Mouse (Mus musculus) ovary, postnatal 14 days (tissue): ENCODE measurements at regions not wholly inside any gene's neighbourhood (a gene's known extent, or its start where the extent isn't known, plus 50 kb on each side); places are given as distances from the start of the nearest gene placed in this dataset.

ENCODE experiments used
- DNase-seq: peaks from one replicate; pipeline ENCODE4 v3.0.0; 2022; ENCODE audit warnings: low spot score

DNA sequence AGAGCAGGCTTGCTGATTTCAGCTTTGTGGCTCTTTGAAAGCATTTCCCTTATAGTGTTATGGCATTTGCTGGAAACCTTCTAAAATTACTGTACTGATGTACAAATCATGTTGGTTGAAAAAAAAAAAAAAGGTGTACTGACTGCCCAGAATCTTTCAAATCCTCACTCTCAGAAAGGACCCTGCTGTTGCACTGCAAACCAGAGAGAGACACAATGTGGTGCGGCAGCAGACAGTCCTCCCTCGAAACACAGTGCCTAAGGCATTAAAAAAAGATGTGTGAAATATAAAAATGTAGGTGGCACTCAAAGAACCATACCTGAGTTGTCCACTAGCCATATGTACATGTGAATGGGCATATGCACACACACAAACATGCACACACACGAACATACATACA lies 128.3 kb downstream of the Actr3 start:
- no peak for DNase-seq

DNA sequence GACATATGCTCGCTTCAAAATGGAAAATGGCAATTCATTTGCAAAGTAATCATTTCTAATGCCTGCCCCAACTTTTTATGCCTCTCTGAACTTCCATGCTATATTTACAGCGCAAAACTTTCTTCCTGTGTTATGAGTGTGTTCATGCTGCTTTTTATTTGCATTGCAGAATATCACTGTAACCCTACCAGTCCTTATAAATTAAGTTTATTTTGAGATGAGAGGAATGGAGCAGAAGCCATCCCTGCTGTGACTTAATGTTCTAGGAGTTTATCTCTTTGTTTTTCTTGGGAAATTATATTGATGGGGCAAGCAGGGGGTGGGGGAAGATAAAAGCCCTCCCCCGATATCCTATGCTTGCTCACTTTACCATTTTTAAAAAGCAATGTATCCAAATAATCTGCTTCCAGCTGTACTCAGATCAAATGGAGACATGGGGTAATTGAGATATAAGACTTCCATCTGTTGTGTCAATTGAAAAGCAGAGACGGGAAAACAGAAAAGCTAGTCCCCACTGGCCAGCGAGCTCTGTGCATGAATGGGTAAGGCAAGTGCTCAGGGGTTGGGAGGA lies 136.9 kb downstream of the Actr3 start:
- no peak for DNase-seq

DNA sequence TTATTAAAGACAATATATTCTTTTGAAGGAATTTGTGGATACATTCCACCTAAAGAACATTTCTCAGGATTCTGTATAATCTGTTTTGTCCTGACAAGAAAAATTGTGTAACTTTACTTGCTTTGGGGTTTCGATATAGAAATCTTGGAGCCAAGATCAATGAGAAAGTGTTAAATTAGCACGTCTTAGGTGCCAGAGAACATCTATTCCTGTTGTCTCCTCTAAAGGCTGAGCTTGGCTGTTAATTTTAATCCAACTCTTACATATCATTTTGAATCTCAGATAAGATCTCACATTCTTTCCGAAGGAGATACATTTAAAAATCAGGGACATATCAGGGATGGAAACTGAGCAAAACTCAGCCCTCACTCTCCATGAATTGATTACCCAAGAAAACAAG lies 139.9 kb downstream of the Actr3 start:
- DNase-seq = no peak

DNA sequence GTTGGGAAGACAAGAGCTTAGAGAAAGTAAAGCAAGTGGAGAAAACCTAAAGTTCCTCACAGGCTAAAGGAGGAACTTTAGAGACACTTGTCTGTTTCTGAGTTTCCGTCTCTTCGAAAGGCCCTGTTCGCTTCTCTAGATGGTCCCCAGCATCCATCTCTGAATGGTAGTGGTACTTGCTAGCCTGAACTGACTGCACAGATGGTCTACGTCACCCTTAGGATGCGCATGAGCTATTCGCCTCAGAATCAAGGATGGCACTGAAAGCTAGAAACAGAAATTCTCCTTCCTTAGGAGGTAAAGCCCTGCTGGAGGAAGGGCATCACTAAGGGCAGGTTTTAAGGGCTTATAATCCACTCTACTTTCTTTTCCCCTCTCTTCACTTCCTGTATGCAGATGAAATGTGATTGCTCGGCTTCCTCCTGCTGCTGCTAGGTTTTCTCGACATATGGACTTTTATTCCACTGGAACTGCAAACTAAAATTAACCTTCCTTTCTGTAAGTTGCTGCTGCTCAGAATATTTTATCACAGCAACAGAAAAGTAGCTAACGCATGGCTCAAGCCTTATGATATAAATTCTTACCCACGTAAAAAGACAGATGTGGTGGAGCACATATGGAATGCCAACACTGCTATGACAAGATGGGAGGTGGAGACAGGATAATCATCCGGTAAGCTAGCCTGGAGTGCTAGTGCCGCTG lies 145.1 kb downstream of the Actr3 start:
- DNase-seq = no peak

DNA sequence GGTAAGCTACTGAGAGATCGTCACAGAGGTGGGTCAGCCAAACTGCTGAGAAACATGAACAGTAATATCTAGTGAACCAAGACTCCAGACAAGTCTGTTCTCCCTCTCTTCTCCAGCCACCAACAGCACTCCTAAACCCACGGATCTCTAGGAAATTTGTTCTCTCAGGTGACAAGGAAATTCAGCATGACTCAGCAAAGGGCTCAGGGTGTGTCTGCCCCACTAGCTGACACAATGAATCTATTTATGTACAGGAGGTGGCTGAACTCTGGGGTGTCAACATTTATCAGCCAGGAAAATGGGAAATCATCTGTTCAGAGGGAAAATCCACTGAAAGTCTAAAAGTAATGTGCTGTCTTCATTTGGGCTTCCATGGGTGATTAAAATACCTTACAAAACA lies 149.2 kb downstream of the Actr3 start:
- DNase-seq = no peak

DNA sequence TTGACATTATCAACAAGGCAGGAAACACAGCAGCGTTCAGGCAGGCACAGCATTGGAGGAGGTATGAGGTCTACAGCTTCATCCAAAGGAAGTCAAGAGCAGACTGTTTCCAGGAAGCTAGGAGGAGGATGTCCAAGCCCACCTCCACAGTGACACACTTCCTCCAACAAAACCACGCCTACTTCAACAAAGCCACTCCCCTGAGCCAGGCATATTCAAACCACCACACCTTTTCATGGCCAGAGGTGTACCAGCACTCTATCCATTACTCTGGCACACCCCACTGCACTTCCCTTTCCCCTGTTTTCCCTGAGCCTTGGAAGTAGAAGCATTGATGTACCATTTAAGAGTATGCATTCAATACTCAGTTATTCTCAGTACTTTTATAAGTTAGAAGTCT lies 150.8 kb downstream of the Actr3 start:
- DNase-seq = no peak

DNA sequence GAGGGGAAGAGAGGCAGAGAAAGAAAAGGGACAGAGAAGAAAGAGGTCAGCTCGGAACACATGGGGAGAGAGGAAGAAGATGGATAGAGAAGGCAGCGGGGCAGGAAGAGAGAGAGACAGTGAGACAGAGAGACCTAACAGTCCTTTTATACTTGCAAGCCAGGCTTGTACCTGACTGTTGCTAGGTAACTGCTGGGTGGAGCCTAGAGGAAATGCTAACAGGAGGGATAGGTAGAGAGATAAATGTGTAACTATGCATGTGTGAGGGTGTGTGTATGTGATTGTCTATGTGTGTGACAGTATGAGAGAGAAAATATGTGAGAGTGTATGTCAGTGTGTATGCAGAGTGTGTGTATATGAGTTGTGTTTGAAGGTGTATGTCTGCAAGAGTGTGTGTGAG lies 161.8 kb downstream of the Actr3 start:
- no peak for DNase-seq

DNA sequence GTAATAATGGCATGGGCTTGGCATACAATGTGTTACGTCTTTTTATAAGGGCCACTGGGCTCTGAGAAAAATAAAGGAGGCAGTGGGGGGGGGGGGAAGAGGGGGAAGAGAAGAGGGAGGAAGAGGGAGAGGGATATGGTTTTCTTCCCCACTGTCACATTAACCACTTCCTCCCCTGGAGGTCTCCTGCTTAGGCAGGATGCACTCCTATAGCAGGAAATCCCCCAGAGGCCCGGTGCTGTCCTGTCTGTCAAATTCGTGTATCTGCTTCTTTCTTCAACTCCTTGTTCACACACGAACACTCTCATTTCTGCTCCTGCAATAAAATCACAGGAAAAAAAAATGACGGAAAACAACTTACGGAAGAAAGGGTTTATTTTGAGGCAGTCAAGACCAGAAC lies 171.8 kb downstream of the Actr3 start:
- no peak for DNase-seq

DNA sequence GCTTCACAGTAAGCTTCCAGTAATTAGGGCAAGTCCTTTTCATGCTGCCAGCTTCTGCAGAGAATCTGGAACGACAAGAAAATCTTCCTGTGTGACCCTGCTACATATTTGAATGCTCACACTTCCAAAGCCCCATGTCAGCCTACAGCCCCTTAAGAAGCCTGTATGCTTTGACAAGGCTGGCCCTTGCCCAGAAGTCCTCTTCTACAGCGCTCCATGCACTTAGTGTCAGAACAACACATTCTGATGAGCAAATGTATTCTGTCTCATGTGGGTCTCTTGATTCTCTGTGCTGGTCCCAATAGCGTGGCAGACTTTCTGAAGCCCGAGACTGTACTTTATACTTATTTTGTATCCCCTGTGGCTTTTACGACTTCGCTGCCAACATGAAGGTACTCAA lies 172.5 kb downstream of the Actr3 start:
- no peak for DNase-seq

DNA sequence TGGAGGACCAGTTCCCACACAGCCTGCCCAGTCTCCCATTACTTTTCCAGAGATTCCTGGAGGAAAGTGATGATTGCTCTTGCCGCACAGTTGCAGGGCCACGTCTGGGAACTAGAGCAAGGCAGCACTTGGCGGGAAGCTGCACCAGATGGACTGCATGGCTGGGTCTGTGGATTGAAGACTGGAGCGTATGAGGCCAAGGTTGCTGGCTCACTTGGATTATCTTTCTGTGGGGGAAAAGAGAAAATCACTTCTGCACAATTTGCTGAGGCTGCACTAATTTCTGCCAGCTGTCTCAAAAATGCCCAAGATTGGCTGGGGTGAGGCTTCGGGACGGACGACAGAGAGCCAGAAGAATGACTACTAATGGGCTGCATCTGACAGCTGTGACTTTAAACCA lies 193.2 kb downstream of the Actr3 start:
- no peak for DNase-seq

DNA sequence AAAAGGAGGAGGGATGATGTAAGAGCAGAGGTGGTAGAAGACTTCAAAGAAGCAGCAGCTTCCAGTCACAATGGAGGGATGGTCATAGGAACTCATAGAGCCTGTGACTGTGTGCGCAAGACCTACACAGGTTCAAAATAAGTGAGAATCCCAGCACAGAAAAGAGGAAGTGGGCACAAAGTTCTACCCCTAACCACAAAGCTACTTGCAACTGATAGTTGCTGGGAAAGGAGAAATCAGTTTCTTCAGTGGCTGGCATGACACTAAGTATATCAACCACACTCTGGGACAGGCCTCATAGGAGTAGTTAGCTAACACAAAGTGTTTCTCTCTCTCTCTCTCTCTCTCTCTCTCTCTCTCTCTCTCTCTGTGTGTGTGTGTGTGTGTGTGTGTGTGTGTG lies 193.8 kb downstream of the Actr3 start:
- DNase-seq = no peak

DNA sequence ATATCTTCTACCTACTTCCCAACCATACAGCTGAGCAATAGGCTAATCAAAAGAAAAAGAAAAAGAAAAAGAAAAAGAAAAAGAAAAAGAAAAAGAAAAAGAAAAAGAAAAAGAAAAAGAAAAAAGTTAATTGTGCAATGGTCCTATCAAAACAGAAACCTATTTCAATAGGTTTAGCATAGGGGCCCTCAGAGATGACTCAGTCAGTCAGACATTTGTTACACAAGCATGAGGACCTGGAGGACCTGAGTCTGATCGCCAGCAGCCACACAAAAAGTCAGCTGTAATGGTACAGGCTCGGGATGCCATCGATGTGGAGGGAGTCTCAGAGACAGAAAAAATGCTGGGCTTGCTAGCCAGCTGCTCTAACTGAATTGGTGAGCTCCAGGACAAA lies 197.9 kb downstream of the Actr3 start:
- DNase-seq = no peak

DNA sequence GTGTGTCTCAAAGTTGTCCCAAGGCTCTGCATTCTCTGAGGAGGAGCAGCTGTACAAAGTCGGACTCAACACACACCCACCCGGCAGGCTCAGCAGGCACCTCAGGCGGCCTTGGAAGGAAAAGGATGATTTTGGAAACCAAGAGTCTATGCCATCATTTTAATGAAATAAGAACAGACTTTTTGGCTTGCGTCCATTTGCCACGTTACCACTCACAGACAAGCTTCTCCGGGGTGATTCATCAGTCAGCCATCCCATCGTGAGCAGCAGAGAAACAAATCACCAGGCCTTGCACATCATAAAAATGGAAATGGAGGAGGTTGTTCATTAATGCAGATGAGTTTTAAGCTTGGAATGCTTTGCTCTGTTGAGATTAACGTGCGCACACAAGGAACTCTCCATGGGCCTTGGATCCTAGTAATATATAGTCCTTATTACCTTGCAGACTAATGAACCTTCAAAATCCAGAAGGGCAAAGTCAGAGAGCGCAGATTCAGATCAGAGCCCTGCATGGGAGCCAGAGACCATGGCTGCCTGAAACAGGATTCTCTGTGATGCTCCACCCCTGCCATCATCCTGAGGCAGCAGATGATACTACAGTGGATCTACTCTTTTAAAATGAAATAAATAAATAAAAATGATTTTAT lies 198.5 kb downstream of the Actr3 start:
- DNase-seq = no peak

DNA sequence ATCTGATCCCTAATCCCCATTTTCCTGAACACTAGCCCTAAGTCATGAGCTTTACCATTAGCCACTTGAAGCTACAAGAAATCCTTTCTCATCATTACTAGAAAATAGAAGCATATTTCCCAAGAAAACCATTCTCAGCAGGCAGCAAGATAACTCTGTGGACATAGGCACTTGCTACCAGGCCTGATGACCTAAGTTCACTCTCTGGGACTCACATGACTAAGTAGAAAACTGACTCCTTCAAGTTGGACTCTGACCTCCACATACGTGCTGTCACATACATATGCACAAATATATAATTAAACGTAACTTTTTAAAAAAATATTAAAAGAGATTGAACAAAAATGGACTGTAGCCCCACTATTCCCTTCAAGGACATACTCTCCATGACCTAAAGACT lies 200.8 kb downstream of the Actr3 start:
- DNase-seq = no peak

DNA sequence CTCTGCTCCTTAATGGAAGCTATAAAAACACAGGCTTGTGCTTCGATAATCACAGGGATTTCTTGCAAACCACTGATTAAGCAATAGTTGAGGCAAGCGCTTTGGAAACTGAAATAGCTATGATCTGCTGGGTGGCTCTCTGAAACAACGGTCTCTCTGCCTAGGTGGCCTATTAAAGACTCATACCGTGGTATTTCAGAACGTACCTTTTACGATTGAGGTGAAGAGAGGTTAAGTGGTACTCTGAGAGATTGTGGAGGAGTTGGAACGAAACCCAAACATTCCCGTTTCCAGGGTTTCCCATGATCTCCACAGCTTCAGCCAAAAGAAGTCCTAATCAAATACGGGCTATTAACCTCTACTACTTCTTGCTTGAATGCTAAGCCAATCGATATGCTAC lies 212.2 kb downstream of the Actr3 start:
- no peak for DNase-seq

DNA sequence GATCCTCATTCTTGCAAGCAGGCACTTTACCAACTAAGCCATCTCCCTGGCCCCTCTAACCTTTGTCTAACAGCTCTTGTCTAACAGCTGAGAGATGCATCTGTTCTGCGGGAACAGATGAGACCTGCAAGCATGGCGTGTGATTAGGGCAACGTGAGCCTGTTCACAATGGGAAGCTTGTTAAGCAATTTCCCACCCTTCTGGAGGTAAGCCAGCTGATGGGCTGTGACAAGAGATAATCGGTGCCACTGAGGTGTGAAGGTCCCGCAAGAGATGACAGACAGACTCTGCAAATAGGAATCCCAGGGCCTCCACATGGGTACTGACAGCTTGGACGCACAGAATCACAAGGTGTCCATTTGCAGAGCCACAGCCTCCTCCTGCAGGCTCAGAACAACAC lies 219.3 kb downstream of the Actr3 start:
- no peak for DNase-seq

DNA sequence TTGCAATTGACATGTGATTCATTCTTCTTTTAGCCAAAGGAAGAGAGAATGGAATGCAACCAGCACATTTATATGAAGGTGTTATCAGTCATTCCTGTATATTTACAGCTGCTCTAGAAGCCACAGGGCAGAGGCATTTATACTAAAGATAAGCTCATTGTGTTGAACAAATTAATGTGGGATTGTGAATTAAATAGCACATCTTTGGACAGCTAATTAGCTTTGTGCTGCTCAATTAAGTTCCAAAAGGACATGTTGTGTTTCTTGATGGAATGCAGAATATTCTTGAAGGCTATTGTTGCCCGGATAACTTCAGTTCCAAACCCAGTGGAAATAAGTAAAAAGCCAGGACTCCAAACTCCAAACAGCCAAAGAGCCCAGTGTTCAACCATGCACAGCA lies 248.4 kb downstream of the Actr3 start:
- no peak for DNase-seq

DNA sequence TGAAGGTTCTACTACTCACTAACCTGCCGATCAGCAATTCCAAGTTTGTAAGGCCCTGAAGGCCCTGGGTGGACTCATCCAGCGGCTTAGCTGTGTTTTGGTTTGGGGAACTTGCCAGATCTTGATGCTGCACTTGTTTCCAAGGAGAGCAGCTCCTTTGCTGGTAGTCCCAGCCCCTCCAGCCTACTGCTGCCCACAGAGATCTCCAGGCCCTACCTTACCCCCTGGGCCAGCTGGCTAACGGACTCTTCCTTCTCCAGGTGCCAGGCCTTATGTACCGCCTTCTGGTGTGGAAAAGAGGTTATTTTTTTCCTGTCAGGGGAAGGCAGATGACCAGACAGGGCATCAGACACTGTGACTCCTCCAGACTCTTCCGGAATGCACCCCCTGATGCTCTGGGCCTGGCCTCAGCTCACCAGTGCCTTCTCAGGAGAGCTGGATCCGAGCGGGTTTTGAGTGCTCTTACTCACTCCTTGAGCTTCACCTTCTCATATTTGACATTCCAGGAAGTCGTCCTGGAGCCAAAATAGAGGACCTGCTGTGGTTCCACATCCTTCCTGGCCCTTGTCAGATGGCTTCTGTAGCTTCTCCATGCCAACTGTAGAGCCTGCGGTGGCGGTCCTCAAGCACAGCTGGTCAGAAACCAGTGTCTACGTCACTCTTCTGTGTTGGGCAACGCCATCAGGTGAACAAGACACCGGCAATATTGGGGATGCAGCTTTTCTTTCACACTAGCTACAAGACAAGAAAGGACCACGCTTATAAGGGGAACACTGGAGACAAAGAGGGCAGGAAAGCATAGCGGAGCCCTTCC lies 259.2 kb downstream of the Actr3 start:
- DNase-seq = no peak

DNA sequence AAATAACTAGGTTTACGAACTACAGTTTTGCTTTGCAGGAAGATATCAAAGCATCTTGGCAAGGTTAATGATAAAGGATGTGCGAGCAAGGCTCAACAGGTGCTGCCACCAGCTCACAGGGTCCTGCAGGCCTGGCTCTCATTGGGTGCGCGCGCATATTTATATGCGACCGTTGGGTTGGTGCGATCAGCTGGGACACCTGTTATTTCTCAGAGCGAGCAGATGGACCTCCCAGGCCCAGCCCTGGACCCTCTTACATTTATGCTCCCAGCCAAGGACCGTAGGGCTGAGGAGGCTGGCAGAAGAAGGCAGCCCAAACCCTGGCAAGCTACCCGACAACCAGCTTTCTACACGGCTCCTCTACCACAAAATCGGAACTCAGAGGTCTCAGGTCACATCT lies 260.8 kb downstream of the Actr3 start:
- DNase-seq = no peak

DNA sequence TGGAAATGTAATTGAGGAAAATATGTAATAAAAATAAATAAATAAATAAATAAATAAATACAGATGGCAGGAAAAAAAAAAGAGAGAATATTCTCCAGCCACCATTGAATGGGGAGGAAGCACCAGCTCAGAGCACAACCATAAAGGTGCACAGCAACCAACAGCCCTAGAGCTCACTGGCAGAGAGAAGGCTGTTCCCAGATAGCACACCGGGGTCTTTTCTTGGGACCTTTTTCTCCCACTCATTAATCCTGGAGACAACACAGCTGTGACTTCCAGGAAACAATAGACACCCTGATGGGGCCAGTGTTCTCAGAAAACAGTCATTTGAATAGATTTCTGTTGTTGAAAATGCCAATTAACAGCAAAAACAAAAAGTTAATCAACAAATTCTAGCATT lies 263.1 kb downstream of the Actr3 start:
- DNase-seq = no peak

DNA sequence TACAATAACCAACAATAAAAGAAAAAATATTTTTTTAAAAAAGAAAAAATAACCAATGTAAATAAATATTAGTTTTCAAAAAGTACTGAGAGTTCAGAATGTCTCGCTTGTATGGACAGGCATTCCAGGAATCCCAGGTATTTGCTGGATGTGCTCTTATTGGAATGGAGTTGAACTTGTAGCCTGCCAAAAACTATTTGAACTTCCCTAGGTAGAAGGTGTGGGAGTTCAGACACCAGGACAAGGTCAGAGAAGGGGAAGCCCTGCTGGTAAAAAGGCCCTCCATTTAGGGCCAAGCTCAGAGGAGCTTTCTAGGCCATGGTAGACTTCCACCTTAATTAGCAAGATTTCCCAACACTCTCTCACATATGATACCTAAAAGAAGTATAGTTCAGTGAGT lies 270.3 kb downstream of the Actr3 start:
- no peak for DNase-seq

DNA sequence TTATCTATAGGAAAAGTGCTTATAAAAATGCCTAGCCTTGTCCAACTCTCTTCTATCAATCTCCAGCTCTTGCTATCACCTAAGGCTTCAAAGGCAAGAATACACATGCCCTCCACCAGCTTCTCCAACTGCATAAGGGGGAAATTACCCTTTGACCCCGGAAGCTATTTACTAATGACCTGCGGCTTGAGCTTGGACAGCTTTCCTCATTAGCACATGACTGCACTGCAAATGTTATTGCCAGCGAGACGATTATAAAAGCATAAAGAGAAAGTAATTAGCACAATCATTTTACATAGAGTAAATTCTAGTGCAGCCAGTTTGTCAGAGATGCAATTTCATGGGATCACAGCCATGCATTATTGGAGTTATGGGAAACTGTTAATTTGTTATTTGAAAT lies 277.0 kb downstream of the Actr3 start:
- DNase-seq = no peak

DNA sequence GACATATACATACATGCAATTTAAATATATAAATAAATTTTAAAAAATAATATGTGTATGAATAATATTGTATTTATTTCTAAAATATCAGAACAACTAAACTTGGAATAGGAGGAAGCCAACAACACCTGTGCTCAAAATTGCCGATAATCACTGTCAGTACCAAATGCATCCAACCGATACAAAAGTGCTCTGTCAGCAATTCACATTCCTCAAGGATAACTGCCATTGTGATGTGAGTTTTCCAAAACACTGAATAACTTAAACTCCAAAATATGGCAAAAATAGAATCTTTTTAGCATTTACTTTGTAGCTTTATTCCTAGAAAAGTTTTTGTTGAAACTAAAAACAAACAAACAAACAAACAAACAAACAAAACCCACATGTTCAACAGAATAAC lies 279.4 kb downstream of the Actr3 start:
- no peak for DNase-seq
